Mouse (Mus musculus) intestine, postnatal 0 days (tissue): ENCODE results near the gene Enpep. TPM values are rescaled to one million over a fixed set of nuclear protein-coding genes. Genes with fewer than 3 reads are reported as not detected.

Experiments
- ATAC-seq: fragments of 200-750 bp; cut with Nextera tagmentation; 2 replicates; pipeline ENCODE4 v1.8.0; 2017; ENCODE audit warnings: mild to moderate bottlenecking, moderate TSS enrichment, moderate library complexity
- H3K27ac ChIP-seq: fragments of 300-500 bp; sonication (generic); 2 replicates; pipeline ENCODE4 v1.5.1; 2014; ENCODE audit warnings: mild to moderate bottlenecking, low read depth, low read length, moderate library complexity
- H3K27me3 ChIP-seq: fragments of 300-500 bp; sonication (generic); replicated peaks from 2 replicates; pipeline ENCODE4 v1.6.1; 2014; ENCODE audit warnings: low read length, mixed read lengths; ENCODE audit not compliant: control insufficient read depth, insufficient read depth
- H3K36me3 ChIP-seq: fragments of 300-500 bp; sonication (generic); 2 replicates; pipeline ENCODE4 v1.6.1; 2014; ENCODE audit warnings: mild to moderate bottlenecking, moderate library complexity; ENCODE audit not compliant: control insufficient read depth, insufficient read depth
- H3K4me1 ChIP-seq: fragments of 300-500 bp; sonication (generic); replicated peaks from 2 replicates; pipeline ENCODE4 v1.6.1; 2014; ENCODE audit warnings: antibody characterized with exemption, low read length, mixed read lengths; ENCODE audit not compliant: control insufficient read depth, insufficient read depth
- H3K4me2 ChIP-seq: fragments of 300-500 bp; sonication (generic); replicated peaks from 2 replicates; pipeline ENCODE4 v1.6.1; 2014; ENCODE audit warnings: low read depth, mild to moderate bottlenecking, moderate library complexity
- H3K4me3 ChIP-seq: fragments of 300-500 bp; sonication (generic); 2 replicates; pipeline ENCODE4 v1.5.1; 2014; ENCODE audit warnings: low read depth, low read length
- H3K9ac ChIP-seq: fragments of 300-500 bp; sonication (generic); 2 replicates; pipeline ENCODE4 v1.6.1; 2014; ENCODE audit warnings: mild to moderate bottlenecking, low read depth, low read length
- H3K9me3 ChIP-seq: fragments of 300-500 bp; sonication (generic); 2 replicates; pipeline ENCODE4 v1.6.1; 2016; ENCODE audit warnings: mixed run types; ENCODE audit not compliant: control insufficient read depth
- CTCF ChIP-seq: sonication (generic); IDR thresholded peaks from 2 replicates; pipeline ENCODE4 v1.5.1; 2016; ENCODE audit warnings: low read depth, mild to moderate bottlenecking, control low read depth, antibody characterized with exemption, moderate library complexity
- WGBS: fragments of 180-500 bp; shearing (Covaris S2); extraction: QIAGEN DNeasy Blood & Tissue Kit; methylation state at CpG from one replicate; pipeline ENCODE4 v1.1.7; 2014; 5-methylcytosine and 5-hydroxymethylcytosine counted together
- polyA plus RNA-seq: library from polyadenylated mRNA; unstranded; fragments of >200 nt; fragmentation: Nextera tagmentation; extraction: Ambion mirVana; gene quantifications from 2 replicates; pipeline ENCODE4 v1.2.1, GENCODE M21; 2015

Enpep gene
- polyA plus RNA-seq, 1 experiment from 2014 or later: 120 TPM

DNA sequence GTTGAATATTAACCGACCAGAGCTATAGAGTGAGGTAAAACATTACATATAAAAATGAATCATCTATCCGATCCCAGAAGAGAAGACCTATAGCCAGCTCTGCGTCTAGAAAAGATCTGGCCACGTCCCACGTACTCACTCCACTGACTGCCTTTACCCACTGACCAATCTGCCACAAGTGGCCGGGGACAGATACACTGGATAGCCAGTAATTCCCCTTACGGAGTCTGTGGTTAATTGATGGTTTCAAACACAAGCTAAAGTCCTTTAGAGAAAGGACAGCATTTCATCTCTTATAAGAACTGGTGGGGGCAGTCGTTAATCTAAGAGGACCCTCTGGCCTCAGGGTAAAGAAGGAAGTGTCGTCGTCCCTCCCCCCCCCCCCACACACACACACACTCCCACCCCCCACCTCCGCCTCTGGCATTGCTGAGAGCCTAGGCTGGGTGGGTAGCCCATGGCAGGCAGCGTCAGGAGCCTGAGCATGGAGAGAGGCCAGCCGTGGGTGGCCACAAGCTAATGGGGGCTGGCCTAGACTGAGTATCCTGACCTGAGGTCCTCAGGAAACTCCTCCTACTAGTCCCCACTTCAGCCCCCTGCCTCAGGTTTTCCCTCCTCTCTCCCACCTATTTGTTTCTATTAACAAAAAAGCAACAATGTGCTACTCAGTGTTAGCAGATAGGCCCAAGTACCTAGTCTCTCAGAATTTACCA, 106.8 kb downstream of the Enpep start:
- Histone ChIP-seq H3K4me3 (peak overlapping the region; percentile 59), H3K4me1 (no peaks in the 10 kb centered on the region), H3K4me2 (peak overlapping the region; percentile 94), H3K27me3 (peaks cover 23% of the 10 kb centered on the region; the same call in 1 of the 2 replicates), H3K9me3 (no peaks in the 10 kb centered on the region), H3K36me3 (no peaks in the 10 kb centered on the region), H3K27ac (0 out of 2 replicates have a peak overlapping the region, but pooled peaks have one; percentile 84), H3K9ac (peak overlapping the region; percentile 45)
- 7% methylated on average over 12 of the region's 13 CpGs for WGBS
- ATAC-seq: no peak
- no peak for TF ChIP-seq CTCF

DNA sequence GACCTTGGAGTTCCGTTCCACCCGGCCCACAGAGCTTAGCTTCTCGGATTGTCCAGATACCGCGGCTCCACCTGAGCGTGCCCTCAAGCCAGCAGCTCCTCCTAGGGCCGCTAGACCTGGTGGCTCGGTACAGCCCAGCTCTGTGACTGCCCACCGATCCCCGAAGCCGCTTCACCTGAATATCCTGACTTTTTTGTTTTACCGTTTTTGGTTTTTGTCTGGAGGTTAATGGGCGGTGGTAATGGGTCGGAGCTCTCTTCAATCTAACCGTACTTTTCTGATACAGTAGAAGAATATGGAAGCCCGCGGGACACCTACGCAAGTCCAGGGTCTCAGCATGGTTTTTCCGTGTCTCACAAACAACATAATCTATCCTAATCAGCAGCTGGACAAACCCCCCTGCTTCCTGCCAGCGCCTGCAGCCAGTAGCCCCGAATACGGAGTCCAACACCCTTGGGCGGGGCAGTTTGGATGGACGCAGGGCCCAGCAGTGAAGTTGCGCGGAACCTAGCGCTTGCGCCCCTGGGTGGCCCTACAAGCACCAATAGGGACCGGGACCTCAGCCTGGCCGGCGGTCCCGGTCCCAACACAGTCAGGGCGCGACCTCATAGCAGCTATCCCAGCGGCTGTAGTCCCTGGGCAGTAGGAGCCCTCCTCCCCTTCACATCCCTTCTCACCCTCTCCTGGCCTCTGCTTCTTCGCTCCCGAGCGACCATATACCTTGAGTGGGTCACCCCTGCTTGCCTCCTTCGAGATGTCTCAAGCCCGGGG, 107.5 kb downstream of the Enpep start:
- Histone ChIP-seq H3K4me1 (no peaks in the 10 kb centered on the region), H3K9me3 (no peaks in the 10 kb centered on the region), H3K4me3 (peak overlapping the region; percentile 59), H3K4me2 (peak overlapping the region; percentile 94), H3K27me3 (peaks cover 23% of the 10 kb centered on the region; the same call in 1 of the 2 replicates), H3K9ac (peak overlapping the region; percentile 45), H3K36me3 (no peaks in the 10 kb centered on the region), H3K27ac (peak overlapping the region; percentile 84)
- WGBS: under 1% methylated on average over 40 of the region's 40 CpGs
- TF ChIP-seq CTCF: no peak
- ATAC-seq: peak; percentile 79

DNA sequence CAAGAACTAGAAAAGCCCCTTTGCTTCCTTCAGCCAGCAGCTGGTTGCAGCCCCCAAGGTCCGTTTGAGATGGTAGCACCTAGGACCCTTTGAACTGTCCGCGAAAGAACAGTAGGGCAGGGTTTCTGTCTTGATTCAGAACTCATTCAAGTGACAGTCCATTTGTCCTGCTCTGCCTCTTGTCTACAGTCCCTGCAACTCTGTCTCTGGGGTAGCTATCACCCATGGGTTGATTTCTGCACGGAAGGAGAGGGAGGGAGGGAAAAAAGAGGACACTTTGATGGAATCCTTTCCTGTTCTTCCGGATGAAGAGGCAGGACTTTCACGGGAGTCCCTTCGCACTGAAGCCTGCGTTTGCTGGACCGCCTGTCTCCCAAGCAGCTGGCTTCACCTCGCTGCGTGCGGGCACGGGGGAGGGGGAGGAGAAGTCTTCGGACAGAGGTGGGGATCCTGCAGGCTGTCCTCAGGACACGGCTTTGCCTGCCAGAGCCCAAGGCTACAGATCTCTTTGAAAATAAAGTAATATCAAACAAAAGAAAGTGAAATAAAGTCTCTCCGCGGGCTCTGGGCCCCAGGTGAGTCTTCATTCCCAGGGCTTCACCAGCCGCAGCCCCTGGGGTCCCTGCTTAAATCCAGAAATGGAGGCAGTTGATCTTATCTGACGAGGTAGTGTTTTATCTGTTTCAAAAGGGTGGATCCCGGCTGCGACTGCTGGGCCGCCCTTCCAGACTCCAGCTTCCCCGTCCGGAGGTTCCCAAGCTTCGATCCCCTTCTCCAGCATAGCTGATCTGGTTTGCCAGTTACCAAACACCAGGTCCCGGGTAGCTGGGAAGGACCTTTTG, 108.3 kb downstream of the Enpep start:
- H3K27ac ChIP-seq: peak overlapping the region; percentile 84
- H3K9me3 ChIP-seq: no peaks in the 10 kb centered on the region
- no peaks in the 10 kb centered on the region for H3K4me1 ChIP-seq
- peak overlapping the region; percentile 59 for H3K4me3 ChIP-seq
- H3K9ac ChIP-seq: peak overlapping the region; percentile 45
- peak overlapping the region; percentile 94 for H3K4me2 ChIP-seq
- no peaks in the 10 kb centered on the region for H3K36me3 ChIP-seq
- 3% methylated on average over 26 of the region's 26 CpGs for WGBS
- peaks cover 23% of the 10 kb centered on the region; the same call in 1 of the 2 replicates for H3K27me3 ChIP-seq
- ATAC-seq: no peak
- TF ChIP-seq CTCF: no peak

DNA sequence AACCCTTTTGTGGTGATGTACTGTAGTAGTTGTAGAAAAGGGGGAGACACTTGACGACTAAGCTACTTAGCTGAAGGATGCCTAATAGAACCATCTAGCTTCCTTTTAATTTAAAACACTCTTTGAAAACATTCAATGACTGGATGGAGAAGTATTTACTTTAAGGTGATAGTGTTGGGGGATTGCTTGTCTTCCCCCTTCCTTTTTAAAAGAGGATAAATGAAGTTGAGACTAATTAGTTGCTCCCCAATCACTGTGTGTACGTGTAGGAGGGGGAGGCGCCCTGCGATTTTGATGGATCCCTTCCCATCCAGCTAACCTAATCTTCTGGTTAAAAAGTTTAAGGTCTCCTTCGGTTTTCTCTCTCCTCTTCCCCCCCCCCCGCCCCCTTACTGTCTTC, 109.1 kb downstream of the Enpep start:
- Histone ChIP-seq H3K4me3 (peak overlapping the region; percentile 59), H3K9me3 (no peaks in the 10 kb centered on the region), H3K27me3 (peaks cover 23% of the 10 kb centered on the region; the same call in 1 of the 2 replicates), H3K9ac (no peak overlapping the region), H3K36me3 (no peaks in the 10 kb centered on the region), H3K4me2 (peak overlapping the region; percentile 94), H3K4me1 (no peaks in the 10 kb centered on the region), H3K27ac (no peak overlapping the region)
- WGBS: 6% methylated on average over 6 of the region's 6 CpGs
- ATAC-seq: no peak
- no peak for TF ChIP-seq CTCF

DNA sequence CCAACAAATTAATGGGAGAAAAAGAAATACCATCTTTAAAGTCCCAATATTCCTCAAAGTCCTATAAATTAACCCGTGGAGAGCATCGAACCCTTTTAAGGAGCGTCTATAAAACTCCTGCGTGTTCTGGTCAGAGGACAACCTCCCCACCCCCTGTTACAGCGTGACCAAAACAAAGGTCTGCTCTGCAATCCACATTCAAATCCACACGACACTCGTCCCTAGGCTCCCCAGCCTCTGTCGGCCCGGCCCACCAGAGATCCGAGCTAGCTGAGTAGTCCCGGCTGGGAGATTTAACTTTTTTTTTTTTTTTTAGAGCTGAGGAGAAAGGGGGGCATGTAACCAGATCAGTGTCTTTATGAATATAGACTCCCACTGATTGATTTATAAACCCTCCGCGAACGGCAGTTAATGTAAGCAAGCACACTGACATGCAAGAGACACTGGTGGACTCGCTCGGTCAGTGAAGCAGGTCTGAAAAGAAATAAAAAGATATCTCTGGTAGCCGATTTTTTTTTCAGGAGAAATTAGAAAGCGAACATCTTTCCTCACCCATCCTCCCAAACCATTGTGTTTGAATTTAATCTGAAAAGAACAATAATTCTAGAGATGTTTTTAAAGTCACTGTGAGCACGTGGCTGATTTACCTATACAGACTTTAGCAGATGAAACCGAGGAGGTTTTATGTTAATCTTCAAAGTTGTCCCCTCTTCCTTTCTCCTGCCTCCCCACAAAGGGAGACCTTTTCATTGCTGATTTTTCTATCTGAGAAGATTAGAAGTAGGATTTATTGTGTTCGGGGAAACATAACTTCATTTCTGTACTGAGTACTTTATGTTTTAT, 109.9 kb downstream of the Enpep start:
- H3K27ac ChIP-seq: no peak overlapping the region
- H3K27me3 ChIP-seq: peaks cover 29% of the 10 kb centered on the region; the same call in 1 of the 2 replicates

More for the DNA sequence above, 109.9 kb downstream of the Enpep start:
- 4% methylated on average over 21 of the region's 21 CpGs for WGBS
- Histone ChIP-seq H3K4me1 (no peaks in the 10 kb centered on the region), H3K36me3 (no peaks in the 10 kb centered on the region), H3K4me2 (peak overlapping the region; percentile 94), H3K9me3 (no peaks in the 10 kb centered on the region), H3K9ac (no peak overlapping the region; the same call in 1 of the 2 replicates), H3K4me3 (peak overlapping the region; percentile 59)
- no peak for ATAC-seq
- TF ChIP-seq CTCF: no peak
